Mouse (Mus musculus): ENCODE results near the gene Kcnma1. TPM values are rescaled to one million over a fixed set of nuclear protein-coding genes. Genes with fewer than 3 reads are reported as not detected.

Kcnma1 gene
- polyA plus RNA-seq, 1 experiment from 2014 or later: 0.04 TPM

- DNase-seq (no peak), ATAC-seq (no peak)
- TF ChIP-seq EP300 (IDR thresholded peaks at IDR 0.05; ENCODE audit: low read depth) (no peak), CTCF (IDR thresholded peaks at IDR 0.05; ENCODE audit: low read depth) (no peak)
- no peaks in the 10 kb centered on the region for H3K9me3 ChIP-seq (ENCODE audit: low read length)
- H3K27me3 ChIP-seq (ENCODE audit: insufficient read depth, low read length): no peaks in the 10 kb centered on the region
- H3K9ac ChIP-seq (replicated peaks): no peak overlapping the region
- H3K36me3 ChIP-seq (replicated peaks; ENCODE audit: insufficient read depth, low read length): no peaks in the 10 kb centered on the region
- H3K4me3 ChIP-seq (ENCODE audit: low read depth, low read length): no peak overlapping the region
- WGBS (ENCODE audit: insufficient replicate concordance): 67% methylated on average over 3 of the region's 3 CpGs
- no peak overlapping the region for H3K27ac ChIP-seq (ENCODE audit: low read depth)
- H3K4me1 ChIP-seq (ENCODE audit: insufficient read depth): no peaks in the 10 kb centered on the region
- no peak overlapping the region for H3K4me2 ChIP-seq (ENCODE audit: low read depth, low read length)
Observed at GRCm38 (mm10) chr14:23372021-23372420, 642.3 kb downstream of the Kcnma1 start.

GRCm38 (mm10) chr14:23360491-23360995, 653.7 kb downstream of the Kcnma1 start:
- Histone ChIP-seq H3K4me2 (ENCODE audit: low read depth, low read length) (no peak overlapping the region), H3K4me3 (ENCODE audit: low read depth, low read length) (no peak overlapping the region), H3K9me3 (ENCODE audit: low read length) (no peaks in the 10 kb centered on the region), H3K27ac (ENCODE audit: low read depth) (no peak overlapping the region), H3K36me3 (replicated peaks; ENCODE audit: insufficient read depth, low read length) (no peaks in the 10 kb centered on the region), H3K9ac (replicated peaks) (no peak overlapping the region), H3K27me3 (ENCODE audit: insufficient read depth, low read length) (no peaks in the 10 kb centered on the region), H3K4me1 (ENCODE audit: insufficient read depth) (no peaks in the 10 kb centered on the region)
- DNase-seq (no peak), ATAC-seq (no peak)
- 65% methylated on average over 11 of the region's 11 CpGs for WGBS (ENCODE audit: insufficient replicate concordance)
- TF ChIP-seq CTCF (IDR thresholded peaks at IDR 0.05; ENCODE audit: low read depth): no peak
- TF ChIP-seq EP300 (IDR thresholded peaks at IDR 0.05; ENCODE audit: low read depth): no peak

- Histone ChIP-seq H3K9me3 (ENCODE audit: low read length) (no peaks in the 10 kb centered on the region), H3K27ac (ENCODE audit: low read depth) (no peak overlapping the region), H3K4me3 (ENCODE audit: low read depth, low read length) (no peak overlapping the region), H3K27me3 (ENCODE audit: insufficient read depth, low read length) (no peaks in the 10 kb centered on the region), H3K4me2 (ENCODE audit: low read depth, low read length) (no peak overlapping the region), H3K9ac (replicated peaks) (no peak overlapping the region), H3K4me1 (ENCODE audit: insufficient read depth) (no peaks in the 10 kb centered on the region), H3K36me3 (replicated peaks; ENCODE audit: insufficient read depth, low read length) (no peaks in the 10 kb centered on the region)
- ATAC-seq (no peak), DNase-seq (no peak)
- no peak for TF ChIP-seq EP300 (IDR thresholded peaks at IDR 0.05; ENCODE audit: low read depth)
- no peak for TF ChIP-seq CTCF (IDR thresholded peaks at IDR 0.05; ENCODE audit: low read depth)
- WGBS (ENCODE audit: insufficient replicate concordance): 74% methylated on average over 6 of the region's 6 CpGs
Observed at GRCm38 (mm10) chr14:23358776-23359175, 655.5 kb downstream of the Kcnma1 start.

DNA sequence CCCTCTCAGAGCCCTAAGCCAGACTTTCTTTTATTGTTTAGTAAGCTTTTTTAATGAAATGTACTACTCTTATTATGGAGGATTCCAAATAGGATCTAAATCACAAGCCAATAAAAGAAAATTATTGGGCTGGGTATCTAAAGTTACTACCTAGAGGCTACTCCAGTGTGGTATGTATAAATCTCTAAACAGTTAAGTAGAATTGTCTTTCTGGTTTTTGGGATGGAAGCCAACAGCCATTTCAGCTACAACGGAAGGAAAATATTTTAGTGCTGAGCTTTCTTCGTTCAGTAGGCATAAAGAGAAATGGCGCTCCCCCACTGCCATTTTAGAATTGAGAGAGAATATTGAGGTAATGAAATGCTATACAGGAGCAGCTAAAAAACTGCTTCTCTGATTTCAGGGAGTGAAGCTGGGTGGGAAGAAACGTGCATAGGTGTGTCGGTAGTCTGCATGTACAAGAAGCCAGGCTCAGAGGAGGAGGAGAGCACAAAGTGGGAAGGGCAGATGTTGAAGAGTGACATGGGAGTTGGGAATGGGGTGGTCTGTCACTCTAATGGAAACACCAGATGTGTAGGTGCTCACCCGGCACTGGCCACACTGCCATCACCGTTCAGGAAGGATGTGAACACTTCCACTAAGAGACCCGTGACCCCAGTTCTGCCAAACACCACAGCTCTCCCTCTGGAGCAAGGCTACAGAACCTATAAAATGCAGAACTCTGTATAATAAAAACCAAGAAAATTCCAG, 656.6 kb downstream of the Kcnma1 start:
- TF ChIP-seq EP300 (IDR thresholded peaks at IDR 0.05; ENCODE audit: low read depth) (no peak), CTCF (IDR thresholded peaks at IDR 0.05; ENCODE audit: low read depth) (no peak)

DNA sequence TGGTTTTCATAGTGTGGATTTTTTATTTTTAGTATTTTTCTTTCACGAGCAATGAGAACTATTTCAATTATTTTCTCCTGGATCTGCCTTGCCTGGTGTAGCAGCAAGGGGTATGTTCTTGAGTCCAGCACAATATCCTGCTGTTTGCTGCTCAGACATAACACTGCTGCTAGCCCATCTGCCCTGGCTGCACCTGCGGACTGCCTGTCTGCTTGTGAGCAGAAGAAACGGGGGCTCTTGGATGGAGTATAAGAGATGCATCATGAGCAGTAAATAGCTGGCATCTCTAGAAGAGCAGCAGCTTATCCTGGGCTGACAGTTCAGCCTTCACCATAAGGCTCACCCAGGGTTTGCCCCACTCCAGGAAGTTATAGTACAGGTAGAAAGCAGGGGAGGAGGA, 687.5 kb downstream of the Kcnma1 start:
- no peak overlapping the region for H3K4me3 ChIP-seq (ENCODE audit: low read depth, low read length)
- H3K27ac ChIP-seq (ENCODE audit: low read depth): no peak overlapping the region
- TF ChIP-seq CTCF (IDR thresholded peaks at IDR 0.05; ENCODE audit: low read depth) (no peak), EP300 (IDR thresholded peaks at IDR 0.05; ENCODE audit: low read depth) (no peak)
- no peaks in the 10 kb centered on the region for H3K4me1 ChIP-seq (ENCODE audit: insufficient read depth)
- no peaks in the 10 kb centered on the region for H3K36me3 ChIP-seq (replicated peaks; ENCODE audit: insufficient read depth, low read length)
- no peak overlapping the region for H3K9ac ChIP-seq (replicated peaks)
- H3K4me2 ChIP-seq (ENCODE audit: low read depth, low read length): no peak overlapping the region
- H3K9me3 ChIP-seq (ENCODE audit: low read length): no peaks in the 10 kb centered on the region
- WGBS (ENCODE audit: insufficient replicate concordance): 79% methylated on average over 3 of the region's 3 CpGs
- DNase-seq (no peak), ATAC-seq (no peak)
- H3K27me3 ChIP-seq (ENCODE audit: insufficient read depth, low read length): no peaks in the 10 kb centered on the region

More for the DNA sequence above, 656.6 kb downstream of the Kcnma1 start:
- Histone ChIP-seq H3K36me3 (replicated peaks; ENCODE audit: insufficient read depth, low read length) (no peaks in the 10 kb centered on the region), H3K4me1 (ENCODE audit: insufficient read depth) (no peaks in the 10 kb centered on the region), H3K4me2 (ENCODE audit: low read depth, low read length) (no peak overlapping the region), H3K4me3 (ENCODE audit: low read depth, low read length) (no peak overlapping the region), H3K27ac (ENCODE audit: low read depth) (no peak overlapping the region), H3K9ac (replicated peaks) (no peak overlapping the region), H3K9me3 (ENCODE audit: low read length) (no peaks in the 10 kb centered on the region), H3K27me3 (ENCODE audit: insufficient read depth, low read length) (no peaks in the 10 kb centered on the region)
- WGBS (ENCODE audit: insufficient replicate concordance): 79% methylated on average over 8 of the region's 8 CpGs
- ATAC-seq: no peak
- no peak for DNase-seq

DNA sequence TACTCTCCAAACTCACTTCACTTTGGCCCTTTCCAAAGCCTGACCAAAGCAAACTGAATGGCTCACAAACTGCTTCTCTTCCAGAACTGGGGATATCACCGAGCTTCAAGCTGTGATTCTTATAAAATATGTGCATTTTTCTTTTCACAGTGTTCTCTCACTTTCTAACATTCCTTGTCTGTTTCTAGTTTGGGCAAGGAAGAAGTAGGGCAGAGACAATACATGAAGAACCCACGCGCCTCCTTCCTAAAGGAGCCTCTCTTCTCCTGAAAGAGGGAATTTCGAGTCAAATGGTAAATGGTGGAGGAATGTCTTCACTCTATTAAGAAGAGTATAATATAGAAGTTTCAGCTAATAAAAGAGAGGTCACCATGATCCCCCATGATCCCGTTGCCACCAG, 709.0 kb downstream of the Kcnma1 start:
- H3K36me3 ChIP-seq (replicated peaks; ENCODE audit: insufficient read depth, low read length): no peaks in the 10 kb centered on the region
- no peak overlapping the region for H3K27ac ChIP-seq (ENCODE audit: low read depth)
- no peaks in the 10 kb centered on the region for H3K9me3 ChIP-seq (ENCODE audit: low read length)
- no peak overlapping the region for H3K4me3 ChIP-seq (ENCODE audit: low read depth, low read length)
- no peak overlapping the region for H3K4me2 ChIP-seq (ENCODE audit: low read depth, low read length)
- no peaks in the 10 kb centered on the region for H3K27me3 ChIP-seq (ENCODE audit: insufficient read depth, low read length)
- no peak for ATAC-seq
- TF ChIP-seq EP300 (IDR thresholded peaks at IDR 0.05; ENCODE audit: low read depth): no peak
- TF ChIP-seq CTCF (IDR thresholded peaks at IDR 0.05; ENCODE audit: low read depth): no peak
- 71% methylated on average over 5 of the region's 5 CpGs for WGBS (ENCODE audit: insufficient replicate concordance)
- no peak overlapping the region for H3K9ac ChIP-seq (replicated peaks)
- DNase-seq: no peak
- no peaks in the 10 kb centered on the region for H3K4me1 ChIP-seq (ENCODE audit: insufficient read depth)
